Mouse (Mus musculus) testis, adult 2 months (tissue): ENCODE measurements at regions not wholly inside any gene's neighbourhood (a gene's known extent, or its start where the extent isn't known, plus 50 kb on each side); places are given as distances from the start of the nearest gene placed in this dataset.

ENCODE experiments used
- H3K27ac ChIP-seq: fragments of 200-500 bp; 2 replicates; pipeline ENCODE4 v1.5.1; 2012; ENCODE audit warnings: low read depth, low read length; ENCODE audit not compliant: control insufficient read depth, insufficient read depth
- H3K27me3 ChIP-seq: fragments of 200-500 bp; 2 replicates; pipeline ENCODE4 v1.6.1; 2012; ENCODE audit warnings: mild to moderate bottlenecking, low read length, moderate library complexity; ENCODE audit not compliant: control insufficient read depth, insufficient read depth
- H3K36me3 ChIP-seq: fragments of 200-500 bp; 2 replicates; pipeline ENCODE4 v1.6.1; 2012; ENCODE audit warnings: mild to moderate bottlenecking, low read length; ENCODE audit not compliant: control insufficient read depth, insufficient read depth
- H3K4me1 ChIP-seq: fragments of 200-500 bp; 2 replicates; pipeline ENCODE4 v1.6.1; 2012; ENCODE audit warnings: low read length; ENCODE audit not compliant: control insufficient read depth, insufficient read depth
- H3K4me3 ChIP-seq: fragments of 200-500 bp; 2 replicates; pipeline ENCODE4 v1.5.1; 2012; ENCODE audit warnings: low read depth, mild to moderate bottlenecking, low read length, moderate library complexity, mixed read lengths; ENCODE audit not compliant: control insufficient read depth
- CTCF ChIP-seq: fragments of 200-500 bp; IDR thresholded peaks from 2 replicates; pipeline ENCODE4 v1.5.1; 2012; ENCODE audit warnings: low read depth, mild to moderate bottlenecking, inconsistent platforms, low read length, moderate library complexity; ENCODE audit not compliant: control insufficient read depth, insufficient read depth, insufficient replicate concordance
- POLR2A ChIP-seq: fragments of 200-500 bp; IDR thresholded peaks from 2 replicates; pipeline ENCODE4 v1.6.1; 2012; ENCODE audit warnings: low read depth, mild to moderate bottlenecking, inconsistent platforms, low read length, moderate library complexity; ENCODE audit not compliant: control insufficient read depth

DNA sequence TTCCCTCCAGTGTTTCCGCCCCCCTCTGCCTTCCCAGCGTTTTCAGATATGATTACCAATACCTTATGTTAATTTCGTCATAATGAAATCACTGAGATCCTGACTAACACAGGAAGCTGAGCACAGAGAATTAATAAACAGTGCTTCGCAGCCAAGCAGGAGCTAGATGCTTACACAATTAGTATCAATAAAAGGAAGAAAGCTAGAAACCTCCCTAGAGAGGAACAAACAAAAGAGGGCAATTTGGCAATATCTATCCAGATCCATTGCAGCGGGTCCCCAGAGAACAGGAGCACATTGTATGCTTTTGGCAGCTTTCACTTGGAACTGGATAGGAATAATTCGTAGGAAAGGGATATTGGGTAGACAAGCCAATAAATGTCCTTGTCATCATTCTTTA lies 159.1 kb upstream of the Kbtbd8 start:
- Histone ChIP-seq H3K27me3 (no peaks in the 10 kb centered on the region), H3K36me3 (no peaks in the 10 kb centered on the region), H3K4me3 (no peak overlapping the region), H3K27ac (no peak overlapping the region), H3K4me1 (no peaks in the 10 kb centered on the region)
- TF ChIP-seq CTCF (no peak), POLR2A (no peak)

DNA sequence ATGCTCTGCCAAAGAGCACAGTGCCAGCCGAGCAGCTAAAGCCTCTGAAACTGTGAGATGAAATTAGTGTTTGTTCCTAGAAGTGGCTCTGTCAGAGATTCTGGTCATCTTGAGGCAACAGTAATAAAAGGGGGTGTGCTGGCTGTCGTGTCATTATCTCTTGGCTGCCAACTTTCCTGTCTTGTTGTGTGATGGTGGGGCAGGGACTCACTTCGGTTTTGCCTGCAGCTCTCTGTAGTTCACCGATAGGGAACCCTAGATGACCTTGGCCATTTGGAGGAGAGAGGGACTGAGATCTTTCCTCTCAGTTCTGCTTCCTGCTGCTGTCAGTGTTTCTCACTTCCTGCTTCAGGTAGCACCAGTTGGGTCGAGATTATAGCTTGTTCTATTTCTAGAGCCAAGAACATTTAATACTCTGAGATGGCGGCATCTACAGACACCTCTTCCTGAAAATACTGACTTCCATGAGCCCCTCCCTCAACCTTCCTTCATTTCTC lies 159.8 kb upstream of the Kbtbd8 start:
- Histone ChIP-seq H3K4me1 (no peaks in the 10 kb centered on the region), H3K27ac (no peak overlapping the region), H3K4me3 (no peak overlapping the region), H3K36me3 (no peaks in the 10 kb centered on the region), H3K27me3 (no peaks in the 10 kb centered on the region)
- no peak for TF ChIP-seq POLR2A
- TF ChIP-seq CTCF, result no peak

- no peak overlapping the region for H3K27ac ChIP-seq
- H3K36me3 ChIP-seq, result no peaks in the 10 kb centered on the region
- H3K27me3 ChIP-seq, result no peaks in the 10 kb centered on the region
- no peak for TF ChIP-seq POLR2A
- no peak for TF ChIP-seq CTCF
- H3K4me1 ChIP-seq, result no peaks in the 10 kb centered on the region
- H3K4me3 ChIP-seq, result no peak overlapping the region
Measured at GRCm38 (mm10) chr6:94954580-94954979, 162.5 kb upstream of the Kbtbd8 start.

- TF ChIP-seq CTCF (no peak), POLR2A (no peak)
- H3K4me1 ChIP-seq, result no peaks in the 10 kb centered on the region
Measured at GRCm38 (mm10) chr6:94953658-94954057, 163.4 kb upstream of the Kbtbd8 start.

DNA sequence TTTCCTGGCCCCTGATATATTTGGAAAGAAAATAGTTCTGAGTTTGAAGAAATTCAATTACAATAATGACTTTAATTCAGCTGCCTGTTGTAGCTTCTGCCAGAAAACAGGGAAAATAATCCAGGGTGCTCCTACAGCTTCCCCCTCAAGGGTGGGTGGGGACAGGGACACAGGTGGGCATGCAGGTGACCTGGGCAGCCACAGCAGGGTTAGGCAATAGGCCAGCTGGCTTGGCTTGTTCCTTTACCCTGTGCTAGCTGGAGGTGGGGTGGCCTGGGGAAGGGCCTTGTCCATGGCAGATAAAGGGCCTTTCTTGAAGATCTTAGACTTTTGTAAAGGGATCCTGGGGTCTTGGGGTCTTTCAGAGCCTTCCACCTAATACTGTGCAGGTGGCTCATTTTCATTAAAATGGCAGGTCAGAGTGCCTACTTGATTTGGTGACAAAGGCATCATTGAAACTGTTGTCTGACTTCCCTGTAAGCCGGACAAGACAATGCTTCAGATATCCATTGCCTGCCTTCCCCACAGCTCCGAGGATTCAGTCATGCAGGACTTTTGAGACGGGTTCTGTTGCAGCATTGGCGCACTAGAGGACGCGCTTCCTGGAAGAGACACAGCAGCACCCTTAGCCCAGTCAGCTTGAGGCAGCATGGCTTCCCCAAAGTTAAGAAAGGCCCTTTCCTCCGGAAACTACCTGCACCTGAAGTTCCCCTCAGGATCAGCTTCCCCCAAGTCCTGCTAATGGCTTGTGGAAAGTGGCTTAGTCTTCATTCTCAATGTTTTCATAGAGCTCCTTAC lies 164.9 kb upstream of the Kbtbd8 start:
- no peak overlapping the region for H3K4me3 ChIP-seq
- no peaks in the 10 kb centered on the region for H3K27me3 ChIP-seq
- H3K27ac ChIP-seq, result no peak overlapping the region
- H3K36me3 ChIP-seq, result no peaks in the 10 kb centered on the region
- no peak for TF ChIP-seq CTCF
- TF ChIP-seq POLR2A, result no peak
- H3K4me1 ChIP-seq, result no peaks in the 10 kb centered on the region

More at GRCm38 (mm10) chr6:94953658-94954057, 163.4 kb upstream of the Kbtbd8 start:
- Histone ChIP-seq H3K36me3 (no peaks in the 10 kb centered on the region), H3K27me3 (no peaks in the 10 kb centered on the region), H3K4me3 (no peak overlapping the region), H3K27ac (no peak overlapping the region)

DNA sequence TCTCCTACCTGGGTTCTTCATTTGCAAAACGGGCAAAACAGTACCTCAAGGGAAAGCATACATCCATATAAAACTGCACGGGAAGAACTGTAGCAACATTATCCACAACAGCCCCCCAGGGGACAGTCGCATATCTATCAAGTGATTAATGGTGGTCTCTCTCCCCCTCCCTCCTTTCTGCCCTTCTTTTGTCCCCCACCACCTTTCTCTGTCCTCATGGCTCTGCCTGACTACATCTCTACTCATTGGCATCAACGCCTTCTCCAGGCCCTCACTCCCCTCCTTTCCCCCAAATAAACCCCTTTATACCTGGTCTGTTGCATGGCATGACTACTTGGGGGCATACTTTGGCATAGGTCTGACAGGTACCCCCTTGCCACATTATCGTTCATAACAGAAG lies 166.1 kb upstream of the Kbtbd8 start:
- TF ChIP-seq POLR2A, result no peak
- TF ChIP-seq CTCF, result no peak
- no peak overlapping the region for H3K27ac ChIP-seq

GRCm38 (mm10) chr6:94950319-94950718 lies 166.7 kb upstream of the Kbtbd8 start:
- H3K4me1 ChIP-seq, result no peaks in the 10 kb centered on the region
- no peak overlapping the region for H3K4me3 ChIP-seq
- no peak overlapping the region for H3K27ac ChIP-seq
- no peaks in the 10 kb centered on the region for H3K36me3 ChIP-seq
- H3K27me3 ChIP-seq, result no peaks in the 10 kb centered on the region
- TF ChIP-seq POLR2A (no peak), CTCF (no peak)

More for the DNA sequence above, 166.1 kb upstream of the Kbtbd8 start:
- Histone ChIP-seq H3K27me3 (no peaks in the 10 kb centered on the region), H3K4me1 (no peaks in the 10 kb centered on the region), H3K36me3 (no peaks in the 10 kb centered on the region), H3K4me3 (no peak overlapping the region)
